Mouse (Mus musculus): ENCODE results near the gene Hspa12a. TPM values are rescaled to one million over a fixed set of nuclear protein-coding genes. Genes with fewer than 3 reads are reported as not detected.
A peak's percentile ranks its signal among the peaks of the same experiment; 100 is the strongest.

The Hspa12a gene
- polyA plus RNA-seq, 1 experiment from 2014 or later = 10.5 TPM

- no peaks in the 10 kb centered on the region for H3K9me3 ChIP-seq (replicated peaks)
- 44% methylated on average over 14 of the region's 14 CpGs for WGBS
- no peaks in the 10 kb centered on the region for H3K36me3 ChIP-seq
- no peak overlapping the region for H3K4me3 ChIP-seq
- H3K4me1 ChIP-seq (replicated peaks) = peaks cover 48% of the 10 kb centered on the region
- ATAC-seq (ENCODE audit: insufficient number of reproducible peaks, low FRiP score) = peak; percentile 46; the same call in 1 of the 2 replicates
- H3K27me3 ChIP-seq (replicated peaks) = no peaks in the 10 kb centered on the region
- no peak overlapping the region for H3K4me2 ChIP-seq
- peak overlapping the region; percentile 83 for H3K27ac ChIP-seq (ENCODE audit: poor library complexity, severe bottlenecking)
- no peak overlapping the region for H3K9ac ChIP-seq
Measured at GRCm38 (mm10) chr19:58818571-58819415, 124.7 kb downstream of the Hspa12a start.

- H3K27me3 ChIP-seq (replicated peaks) = no peaks in the 10 kb centered on the region
- no peak overlapping the region for H3K4me2 ChIP-seq
- H3K27ac ChIP-seq (ENCODE audit: poor library complexity, severe bottlenecking) = no peak overlapping the region
- no peak overlapping the region for H3K4me3 ChIP-seq
- 82% methylated on average over 11 of the region's 11 CpGs for WGBS
- no peak for ATAC-seq (ENCODE audit: insufficient number of reproducible peaks, low FRiP score)
- peaks cover 45% of the 10 kb centered on the region for H3K4me1 ChIP-seq (replicated peaks)
- no peak overlapping the region for H3K9ac ChIP-seq
- no peaks in the 10 kb centered on the region for H3K36me3 ChIP-seq
- no peaks in the 10 kb centered on the region for H3K9me3 ChIP-seq (replicated peaks)
Measured at GRCm38 (mm10) chr19:58817398-58817797, 126.1 kb downstream of the Hspa12a start.

GRCm38 (mm10) chr19:58816453-58817041 is 126.9 kb downstream of the Hspa12a start:
- no peak for ATAC-seq (ENCODE audit: insufficient number of reproducible peaks, low FRiP score)
- Histone ChIP-seq H3K9ac (no peak overlapping the region), H3K9me3 (replicated peaks) (no peaks in the 10 kb centered on the region), H3K4me3 (no peak overlapping the region), H3K27me3 (replicated peaks) (no peaks in the 10 kb centered on the region), H3K27ac (ENCODE audit: poor library complexity, severe bottlenecking) (no peak overlapping the region), H3K36me3 (no peaks in the 10 kb centered on the region), H3K4me2 (no peak overlapping the region), H3K4me1 (replicated peaks) (peaks cover 39% of the 10 kb centered on the region)
- 71% methylated on average over 17 of the region's 17 CpGs for WGBS

- 86% methylated on average over 13 of the region's 13 CpGs for WGBS
- H3K4me2 ChIP-seq = no peak overlapping the region
- no peaks in the 10 kb centered on the region for H3K9me3 ChIP-seq (replicated peaks)
- H3K27ac ChIP-seq (ENCODE audit: poor library complexity, severe bottlenecking) = no peak overlapping the region
- no peak overlapping the region for H3K9ac ChIP-seq
- no peaks in the 10 kb centered on the region for H3K27me3 ChIP-seq (replicated peaks)
- H3K4me1 ChIP-seq (replicated peaks) = peaks cover 33% of the 10 kb centered on the region
- ATAC-seq (ENCODE audit: insufficient number of reproducible peaks, low FRiP score) = no peak
- H3K4me3 ChIP-seq = no peak overlapping the region
- no peaks in the 10 kb centered on the region for H3K36me3 ChIP-seq
Measured at GRCm38 (mm10) chr19:58815179-58815922, 128.1 kb downstream of the Hspa12a start.

- ATAC-seq (ENCODE audit: insufficient number of reproducible peaks, low FRiP score) = no peak
- Histone ChIP-seq H3K4me2 (no peak overlapping the region), H3K4me1 (replicated peaks) (peaks cover 11% of the 10 kb centered on the region), H3K4me3 (no peak overlapping the region), H3K9ac (no peak overlapping the region), H3K9me3 (replicated peaks) (no peaks in the 10 kb centered on the region), H3K27ac (ENCODE audit: poor library complexity, severe bottlenecking) (no peak overlapping the region), H3K36me3 (no peaks in the 10 kb centered on the region), H3K27me3 (replicated peaks) (0 out of 2 replicates have a peak, but pooled peaks cover 3% of the 10 kb centered on the region)
- 60% methylated on average over 5 of the region's 5 CpGs for WGBS
Measured at GRCm38 (mm10) chr19:58810536-58810935, 132.9 kb downstream of the Hspa12a start.

- H3K4me2 ChIP-seq = no peak overlapping the region
- H3K9ac ChIP-seq = no peak overlapping the region
- no peak for ATAC-seq (ENCODE audit: insufficient number of reproducible peaks, low FRiP score)
- H3K27me3 ChIP-seq (replicated peaks) = 0 out of 2 replicates have a peak, but pooled peaks cover 3% of the 10 kb centered on the region
- WGBS = 81% methylated on average over 6 of the region's 6 CpGs
- H3K36me3 ChIP-seq = peaks cover 4% of the 10 kb centered on the region
- no peak overlapping the region for H3K27ac ChIP-seq (ENCODE audit: poor library complexity, severe bottlenecking)
- no peak overlapping the region for H3K4me3 ChIP-seq
- H3K9me3 ChIP-seq (replicated peaks) = 0 out of 2 replicates have a peak, but pooled peaks cover 1% of the 10 kb centered on the region
- 0 out of 2 replicates have a peak, but pooled peaks cover 7% of the 10 kb centered on the region for H3K4me1 ChIP-seq (replicated peaks)
Measured at GRCm38 (mm10) chr19:58808864-58809263, 134.6 kb downstream of the Hspa12a start.

- Histone ChIP-seq H3K27ac (ENCODE audit: poor library complexity, severe bottlenecking) (no peak overlapping the region), H3K27me3 (replicated peaks) (0 out of 2 replicates have a peak, but pooled peaks cover 3% of the 10 kb centered on the region), H3K9ac (no peak overlapping the region), H3K9me3 (replicated peaks) (0 out of 2 replicates have a peak, but pooled peaks cover 4% of the 10 kb centered on the region), H3K4me3 (no peak overlapping the region), H3K4me2 (no peak overlapping the region), H3K36me3 (peaks cover 17% of the 10 kb centered on the region), H3K4me1 (replicated peaks) (no peaks in the 10 kb centered on the region)
- WGBS = 8% methylated on average over 3 of the region's 3 CpGs
- no peak for ATAC-seq (ENCODE audit: insufficient number of reproducible peaks, low FRiP score)
Measured at GRCm38 (mm10) chr19:58806364-58806763, 137.1 kb downstream of the Hspa12a start.

- no peaks in the 10 kb centered on the region for H3K4me1 ChIP-seq (replicated peaks)
- H3K9ac ChIP-seq = no peak overlapping the region
- H3K36me3 ChIP-seq = peaks cover 17% of the 10 kb centered on the region
- H3K27me3 ChIP-seq (replicated peaks) = 0 out of 2 replicates have a peak, but pooled peaks cover 3% of the 10 kb centered on the region
- 0 out of 2 replicates have a peak, but pooled peaks cover 4% of the 10 kb centered on the region for H3K9me3 ChIP-seq (replicated peaks)
- 77% methylated on average over 9 of the region's 9 CpGs for WGBS
- no peak overlapping the region for H3K4me3 ChIP-seq
- no peak overlapping the region for H3K4me2 ChIP-seq
- H3K27ac ChIP-seq (ENCODE audit: poor library complexity, severe bottlenecking) = no peak overlapping the region
- no peak for ATAC-seq (ENCODE audit: insufficient number of reproducible peaks, low FRiP score)
Measured at GRCm38 (mm10) chr19:58805191-58805779, 138.2 kb downstream of the Hspa12a start.

- Histone ChIP-seq H3K9me3 (replicated peaks) (no peaks in the 10 kb centered on the region), H3K4me1 (replicated peaks) (peaks cover 7% of the 10 kb centered on the region; the same call in 1 of the 2 replicates), H3K27ac (ENCODE audit: poor library complexity, severe bottlenecking) (no peak overlapping the region), H3K27me3 (replicated peaks) (no peaks in the 10 kb centered on the region), H3K4me2 (no peak overlapping the region), H3K36me3 (peaks cover 16% of the 10 kb centered on the region), H3K9ac (no peak overlapping the region), H3K4me3 (no peak overlapping the region)
- ATAC-seq (ENCODE audit: insufficient number of reproducible peaks, low FRiP score) = no peak
- 80% methylated on average over 12 of the region's 12 CpGs for WGBS
Measured at GRCm38 (mm10) chr19:58795114-58795669, 148.3 kb downstream of the Hspa12a start.

- Histone ChIP-seq H3K4me1 (replicated peaks) (peaks cover 7% of the 10 kb centered on the region; the same call in 1 of the 2 replicates), H3K27ac (ENCODE audit: poor library complexity, severe bottlenecking) (no peak within 1 kb of the TSS)
Measured at GRCm38 (mm10) chr19:58794284-58794683, 149.2 kb downstream of the Hspa12a start, which contains the start of gene 1700019N19Rik. 1700019N19Rik (minus strand) TSS chr19:58794461.

More at GRCm38 (mm10) chr19:58794284-58794683, 149.2 kb downstream of the Hspa12a start, which contains the start of gene 1700019N19Rik:
- no peak for ATAC-seq (ENCODE audit: insufficient number of reproducible peaks, low FRiP score)
- H3K4me2 ChIP-seq = no peak within 1 kb of the TSS
- no peak within 1 kb of the TSS for H3K9ac ChIP-seq
- H3K9me3 ChIP-seq (replicated peaks) = no peaks in the 10 kb centered on the region
- no peak within 1 kb of the TSS for H3K4me3 ChIP-seq
- H3K36me3 ChIP-seq = peaks cover 10% of the 10 kb centered on the region
- no peaks in the 10 kb centered on the region for H3K27me3 ChIP-seq (replicated peaks)
- WGBS = 47% methylated on average over 10 of the region's 10 CpGs

All from heart, embryonic 12.5 days (tissue).